Mouse (Mus musculus) ovary, postnatal 10 days (tissue): Measurements from ENCODE around the gene Glmp.
"Not testable (repeated sequence)": the region's sequence is repeated elsewhere in the genome, so short reads cannot be mapped to it uniquely, and the experiment has no call there.

Source experiments
- DNase-seq: peaks from one replicate; pipeline ENCODE4 v3.0.0; 2022; ENCODE audit warnings: low spot score

The Glmp gene

DNA sequence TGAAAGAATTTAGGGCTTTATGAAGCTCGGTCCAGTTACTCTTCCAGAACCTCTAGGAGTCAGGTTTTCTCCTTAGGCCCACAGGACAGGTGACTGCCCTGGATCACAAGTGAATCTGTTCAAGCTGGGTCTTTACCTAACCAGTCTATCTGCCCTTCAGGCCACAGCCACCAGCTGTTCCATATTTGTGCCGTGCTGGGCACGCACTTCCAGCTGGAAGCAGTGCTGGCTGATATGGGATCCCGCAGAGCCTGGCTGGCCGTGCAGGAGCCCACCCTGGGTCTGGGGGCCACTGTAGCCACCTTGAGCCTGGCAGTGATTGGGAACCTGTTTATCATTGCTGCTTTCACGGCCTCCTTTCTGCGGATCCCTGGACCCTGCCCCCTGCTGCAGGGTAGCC is 51.8 kb downstream of the Glmp start:
- DNase-seq = not testable (repeated sequence)

GRCm38 (mm10) chr3:88378599-88378998 is 53.8 kb downstream of the Glmp start, which contains the start of gene Bglap2:
TSS of gene Bglap2 (minus strand) at chr3:88378699.
- not testable (repeated sequence) for DNase-seq
